Mouse (Mus musculus) spleen, adult 2 months (tissue): ENCODE data around the gene Xrcc6. TPM values are rescaled to one million over a fixed set of nuclear protein-coding genes. Genes with fewer than 3 reads are reported as not detected.
A peak's percentile ranks its signal among the peaks of the same experiment; 100 is the strongest.

Experiments used
- DNase-seq, 2 experiments: peaks; one replicate each; pipeline versions ENCODE4 v3.0.0 to v3.0.0-alpha.2; 2012 to 2021; ENCODE audit warnings: low spot score in 2 of 2, low read depth in 1 of 2
- H3K27ac ChIP-seq: fragments of 200-500 bp; 2 replicates; pipeline ENCODE4 v1.5.1; 2012; ENCODE audit warnings: low read length, inconsistent platforms; ENCODE audit not compliant: insufficient read depth
- H3K27me3 ChIP-seq: fragments of 200-500 bp; 2 replicates; pipeline ENCODE4 v1.6.1; 2012; ENCODE audit warnings: mild to moderate bottlenecking, moderate library complexity, low read length, inconsistent platforms; ENCODE audit not compliant: control insufficient read depth, insufficient read depth
- H3K36me3 ChIP-seq: fragments of 200-500 bp; 2 replicates; pipeline ENCODE4 v1.6.1; 2012; ENCODE audit warnings: mild to moderate bottlenecking, low read length, inconsistent platforms; ENCODE audit not compliant: control insufficient read depth, insufficient read depth
- H3K4me1 ChIP-seq: fragments of 200-500 bp; 2 replicates; pipeline ENCODE4 v1.6.1; 2011; ENCODE audit warnings: inconsistent platforms; ENCODE audit not compliant: control insufficient read depth, insufficient read depth, insufficient read length
- H3K4me3 ChIP-seq: fragments of 200-500 bp; 2 replicates; pipeline ENCODE4 v1.5.1; 2011; ENCODE audit warnings: mild to moderate bottlenecking, inconsistent platforms; ENCODE audit not compliant: insufficient read depth, insufficient read length; ENCODE audit errors: extremely low read depth
- CTCF ChIP-seq: fragments of 200-500 bp; IDR thresholded peaks from 2 replicates; pipeline ENCODE4 v1.5.1; 2011; ENCODE audit warnings: mild to moderate bottlenecking, inconsistent platforms; ENCODE audit not compliant: insufficient read depth, insufficient read length, insufficient replicate concordance; ENCODE audit errors: extremely low read depth
- POLR2A ChIP-seq: fragments of 200-500 bp; IDR thresholded peaks from 2 replicates; pipeline ENCODE4 v1.6.1; 2011; ENCODE audit warnings: low read depth, low read length, inconsistent platforms
- WGBS: fragments of 180-500 bp; shearing (Covaris S2); methylation state at CpG from one replicate; pipeline ENCODE4 v1.1.7; 2018; 5-methylcytosine and 5-hydroxymethylcytosine counted together
- polyA plus RNA-seq: library from polyadenylated mRNA; depleted of rRNA; stranded (reverse); fragments of >200 nt; gene quantifications from 2 replicates; pipeline ENCODE4 v1.2.3, GENCODE M21; 2012

Gene Xrcc6
- polyA plus RNA-seq, 1 experiment: 11.8 TPM

- no peak overlapping the region for H3K4me3 ChIP-seq
- no peak overlapping the region for H3K27ac ChIP-seq
- no peak for DNase-seq
- 92% methylated on average over 6 of the region's 6 CpGs for WGBS
- peaks cover 7% of the 10 kb centered on the region; the same call in 1 of the 2 replicates for H3K4me1 ChIP-seq
- TF ChIP-seq POLR2A: no peak
- TF ChIP-seq CTCF: no peak
- H3K36me3 ChIP-seq: no peaks in the 10 kb centered on the region
- no peaks in the 10 kb centered on the region for H3K27me3 ChIP-seq
Measured at GRCm38 (mm10) chr15:82011947-82012346, 24.3 kb downstream of the Xrcc6 start.

- TF ChIP-seq CTCF (no peak), POLR2A (no peak)
- Histone ChIP-seq H3K36me3 (no peaks in the 10 kb centered on the region), H3K27ac (no peak overlapping the region), H3K4me1 (peaks cover 9% of the 10 kb centered on the region; the same call in 1 of the 2 replicates), H3K27me3 (no peaks in the 10 kb centered on the region), H3K4me3 (peak overlapping the region; percentile 81)
- DNase-seq: no peak
- WGBS: 9% methylated on average over 9 of the region's 9 CpGs
Measured at GRCm38 (mm10) chr15:82014745-82015391, 27.2 kb downstream of the Xrcc6 start.

- 1% methylated on average over 39 of the region's 39 CpGs for WGBS
- no peaks in the 10 kb centered on the region for H3K27me3 ChIP-seq
- H3K27ac ChIP-seq: peak overlapping the region; percentile 15; the same call in 1 of the 2 replicates
- H3K36me3 ChIP-seq: no peaks in the 10 kb centered on the region
- peak in 1 of 2 experiments; percentile 4 for DNase-seq
- peak overlapping the region; percentile 81 for H3K4me3 ChIP-seq
- TF ChIP-seq POLR2A (no peak), CTCF (no peak)
- H3K4me1 ChIP-seq: peaks cover 9% of the 10 kb centered on the region; the same call in 1 of the 2 replicates
Measured at GRCm38 (mm10) chr15:82015392-82016100, 27.9 kb downstream of the Xrcc6 start.

GRCm38 (mm10) chr15:82016101-82016808, 28.6 kb downstream of the Xrcc6 start:
- WGBS: under 1% methylated on average over 53 of the region's 53 CpGs
- peaks cover 9% of the 10 kb centered on the region; the same call in 1 of the 2 replicates for H3K4me1 ChIP-seq

GRCm38 (mm10) chr15:82016830-82017229, 29.2 kb downstream of the Xrcc6 start:
- TF ChIP-seq POLR2A (no peak), CTCF (no peak)
- H3K36me3 ChIP-seq: no peaks in the 10 kb centered on the region
- WGBS: 2% methylated on average over 6 of the region's 6 CpGs
- H3K4me3 ChIP-seq: peak overlapping the region; percentile 81
- peak overlapping the region; percentile 53 for H3K27ac ChIP-seq
- DNase-seq: no peak
- H3K4me1 ChIP-seq: peaks cover 9% of the 10 kb centered on the region; the same call in 1 of the 2 replicates
- no peaks in the 10 kb centered on the region for H3K27me3 ChIP-seq

More at GRCm38 (mm10) chr15:82016101-82016808, 28.6 kb downstream of the Xrcc6 start:
- TF ChIP-seq CTCF (no peak), POLR2A (peak; percentile 65)
- DNase-seq: peak; percentile 94 to 100
- H3K27ac ChIP-seq: peak overlapping the region; percentile 53
- no peaks in the 10 kb centered on the region for H3K27me3 ChIP-seq
- no peaks in the 10 kb centered on the region for H3K36me3 ChIP-seq
- peak overlapping the region; percentile 81 for H3K4me3 ChIP-seq

GRCm38 (mm10) chr15:82017461-82017860, 29.8 kb downstream of the Xrcc6 start:
- Histone ChIP-seq H3K27me3 (no peaks in the 10 kb centered on the region), H3K4me1 (peaks cover 9% of the 10 kb centered on the region; the same call in 1 of the 2 replicates), H3K27ac (no peak overlapping the region), H3K4me3 (no peak overlapping the region), H3K36me3 (no peaks in the 10 kb centered on the region)
- TF ChIP-seq POLR2A (no peak), CTCF (no peak)
- WGBS: 26% methylated on average over 4 of the region's 4 CpGs
- no peak for DNase-seq

- Histone ChIP-seq H3K36me3 (no peaks in the 10 kb centered on the region; the same call in 1 of the 2 replicates), H3K4me1 (peaks cover 9% of the 10 kb centered on the region; the same call in 1 of the 2 replicates), H3K27ac (no peak overlapping the region), H3K4me3 (no peak overlapping the region), H3K27me3 (no peaks in the 10 kb centered on the region)
- no peak for DNase-seq
- TF ChIP-seq CTCF (no peak), POLR2A (no peak)
- WGBS: 76% methylated on average over 3 of the region's 3 CpGs
Measured at GRCm38 (mm10) chr15:82019288-82019687, 31.7 kb downstream of the Xrcc6 start.
